Comparison of ENCODE assay signal across 13 mouse cellular contexts in genomic region chr6:140603228-140603944, GRCm38 (mm10). TPM values are rescaled to one million over a fixed set of nuclear protein-coding genes. Genes with fewer than 3 reads are reported as not detected.
DNase-seq lines count a peak whose midpoint lies in the region; ATAC-seq and TF ChIP-seq lines count a peak whose summit lies in the region.
"Had no signal": no experiment of that assay in that cellular context is flagged by ENCODE, and none has a peak within 500 bp of the region (broad histone marks: within the 10 kb centered on the region; RNA-seq: fewer than 3 reads in every experiment).

No protein-coding gene starts in this region.

- no peaks in the 10 kb centered on the region for H3K27me3 ChIP-seq in neural tube, embryonic 13.5 days
- H3K27me3 ChIP-seq in forebrain, embryonic 10.5 days (ENCODE audit: poor library complexity, severe bottlenecking), result peaks cover 52% of the 10 kb centered on the region
- H3K27me3 ChIP-seq in hindbrain, postnatal 0 days (ENCODE audit: insufficient read depth, low read length), result no peaks in the 10 kb centered on the region
- no peaks in the 10 kb centered on the region for H3K27me3 ChIP-seq in stomach, embryonic 16.5 days (ENCODE audit: control insufficient read depth, insufficient read depth, low read length)

- H3K4me1 ChIP-seq in neural tube, embryonic 13.5 days (replicated peaks), result peaks cover 9% of the 10 kb centered on the region
- peaks cover 39% of the 10 kb centered on the region for H3K4me1 ChIP-seq in forebrain, embryonic 10.5 days
- 0 out of 2 replicates have a peak, but pooled peaks cover 2% of the 10 kb centered on the region for H3K4me1 ChIP-seq in hindbrain, postnatal 0 days (ENCODE audit: insufficient read depth, low read length)
- H3K4me1 ChIP-seq in stomach, embryonic 16.5 days (ENCODE audit: control insufficient read depth, insufficient read depth, low read length), result peaks cover 4% of the 10 kb centered on the region; the same call in 1 of the 2 replicates
- H3K4me1 ChIP-seq: megakaryocyte, embryonic 14.5 days had no signal

- DNase-seq in neural tube, embryonic 10.5 days (ENCODE audit: extremely low spot score, low spot score), result no peak
- peak; percentile 54 for DNase-seq in forebrain, embryonic 10.5 days (ENCODE audit: extremely low spot score, low spot score)
- DNase-seq in hindbrain, postnatal 0 days (ENCODE audit: low spot score), result peak; percentile 17
- no peak for DNase-seq in adrenal gland, adult 18-20 months (ENCODE audit: low spot score in 2 of 2)
- DNase-seq in natural killer cell, adult 2 months (ENCODE audit: low spot score in 2 of 2), result no peak
- DNase-seq in right cerebral cortex, postnatal 4 days, result no peak
- DNase-seq: heart, adult 18-20 months; thymus, adult 2 months had no signal

- WGBS in neural tube, embryonic 13.5 days, result 5% methylated on average over 8 of the region's 8 CpGs
- 5% methylated on average over 8 of the region's 8 CpGs for WGBS in forebrain, embryonic 10.5 days
- WGBS in hindbrain, postnatal 0 days, result 11% methylated on average over 8 of the region's 8 CpGs
- 16% methylated on average over 8 of the region's 8 CpGs for WGBS in stomach, embryonic 16.5 days

- H3K27ac ChIP-seq in neural tube, embryonic 13.5 days (replicated peaks), result 0 out of 2 replicates have a peak overlapping the region, but pooled peaks have one; percentile 33
- H3K27ac ChIP-seq in forebrain, embryonic 10.5 days, result peak overlapping the region; percentile 80
- no peak overlapping the region; the same call in 1 of the 2 replicates for H3K27ac ChIP-seq in hindbrain, postnatal 0 days
- H3K27ac ChIP-seq in stomach, embryonic 16.5 days (ENCODE audit: low read length), result peak overlapping the region; percentile 76
- H3K27ac ChIP-seq: liver, embryonic 14.5 days had no signal

- H3K36me3 ChIP-seq in neural tube, embryonic 13.5 days, result no peaks in the 10 kb centered on the region
- H3K36me3 ChIP-seq in forebrain, embryonic 10.5 days (replicated peaks), result peaks cover 27% of the 10 kb centered on the region
- H3K36me3 ChIP-seq in hindbrain, postnatal 0 days (ENCODE audit: insufficient read depth, low read length), result no peaks in the 10 kb centered on the region
- H3K36me3 ChIP-seq in stomach, embryonic 16.5 days (ENCODE audit: control insufficient read depth, insufficient read depth, low read length), result no peaks in the 10 kb centered on the region

- no peak for TF ChIP-seq CTCF in hindbrain, postnatal 0 days (IDR thresholded peaks at IDR 0.05; ENCODE audit: low read depth)

- no peak overlapping the region for H3K4me3 ChIP-seq in neural tube, embryonic 13.5 days
- 0 out of 2 replicates have a peak overlapping the region, but pooled peaks have one; percentile 5 for H3K4me3 ChIP-seq in forebrain, embryonic 10.5 days
- H3K4me3 ChIP-seq in hindbrain, postnatal 0 days (ENCODE audit: low read length), result no peak overlapping the region
- H3K4me3 ChIP-seq in stomach, embryonic 16.5 days (replicated peaks; ENCODE audit: low read length), result no peak overlapping the region
- H3K4me3 ChIP-seq: megakaryocyte, embryonic 14.5 days had no signal

- H3K9ac ChIP-seq in neural tube, embryonic 13.5 days, result no peak overlapping the region
- H3K9ac ChIP-seq in hindbrain, postnatal 0 days (replicated peaks; ENCODE audit: low read length), result no peak overlapping the region
- H3K9ac ChIP-seq in stomach, embryonic 16.5 days (ENCODE audit: low read length), result no peak overlapping the region
- H3K9ac ChIP-seq: liver, embryonic 14.5 days had no signal

- ATAC-seq in neural tube, embryonic 13.5 days (ENCODE audit: low read depth), result peak; percentile 15; the same call in 1 of the 2 replicates
- ATAC-seq in hindbrain, postnatal 0 days, result peak; percentile 27
- ATAC-seq in stomach, embryonic 16.5 days (ENCODE audit: insufficient read depth, low FRiP score), result peak; percentile 67; the same call in 1 of the 2 replicates
- ATAC-seq: inflammation-experienced regulatory T-cells, adult 6 months had no signal

- H3K4me2 ChIP-seq in neural tube, embryonic 13.5 days, result no peak overlapping the region
- no peak overlapping the region for H3K4me2 ChIP-seq in hindbrain, postnatal 0 days (ENCODE audit: low read depth, low read length)
- H3K4me2 ChIP-seq in stomach, embryonic 16.5 days (ENCODE audit: low read depth, low read length), result no peak overlapping the region

- H3K9me3 ChIP-seq in neural tube, embryonic 13.5 days, result no peaks in the 10 kb centered on the region
- H3K9me3 ChIP-seq in forebrain, embryonic 10.5 days, result no peaks in the 10 kb centered on the region
- no peaks in the 10 kb centered on the region for H3K9me3 ChIP-seq in hindbrain, postnatal 0 days (ENCODE audit: low read length)
- H3K9me3 ChIP-seq in stomach, embryonic 16.5 days (replicated peaks; ENCODE audit: control insufficient read depth, low read length), result no peaks in the 10 kb centered on the region
- H3K9me3 ChIP-seq: megakaryocyte, embryonic 14.5 days had no signal

RNA-seq across cellular contexts. Expression of gene Aebp2, which starts 19.1 kb away (rescaled TPM):
- polyA plus RNA-seq in neural tube, embryonic 13.5 days (2015; fragmentation: Nextera tagmentation; extraction: Ambion mirVana), result 6.5 and 8.4 TPM in 2 replicates
- polyA plus RNA-seq in forebrain, embryonic 10.5 days (2016; fragmentation: Nextera tagmentation; extraction: Ambion mirVana), result 9.6 and 11.5 TPM in 2 replicates
- 29.3 and 30.4 TPM in 2 replicates for total RNA-seq in hindbrain, postnatal 0 days (2014; rRNA removed)
- 5.1 and 5.9 TPM in 2 replicates for polyA plus RNA-seq in hindbrain, postnatal 0 days (2015; fragmentation: Nextera tagmentation; extraction: Ambion mirVana)
- 8.7 and 11.9 TPM in 2 replicates for polyA plus RNA-seq in stomach, embryonic 16.5 days (2015; fragmentation: Nextera tagmentation; extraction: Ambion mirVana)
- 10 to 100 TPM; 44.8 to 45.6 TPM for total RNA-seq in adrenal gland, adult 18-20 months (2021)

Comparison
In these comparisons a context has a peak if more than half of its experiments do, and no peak if none do; other contexts are left out.
1. ATAC-seq: peak in every context shown above with its lines; median percentile 67 in stomach, embryonic 16.5 days; 27 in hindbrain, postnatal 0 days; 15 in neural tube, embryonic 13.5 days.
2. DNase-seq: peak in forebrain, embryonic 10.5 days (single experiment) and hindbrain, postnatal 0 days (single experiment); none in neural tube, embryonic 10.5 days (single experiment), adrenal gland, adult 18-20 months (0 of 2), natural killer cell, adult 2 months (0 of 2) and right cerebral cortex, postnatal 4 days (single experiment).